18 mouse cellular contexts compared by ENCODE assay signal in genomic region chr15:59187566-59187965, GRCm38 (mm10).
A peak's percentile ranks its signal among the peaks of the same experiment; 100 is the strongest.
DNase-seq lines count a peak whose midpoint lies in the region; ATAC-seq and TF ChIP-seq lines count a peak whose summit lies in the region.
"Had no signal": no experiment of that assay in that cellular context is flagged by ENCODE, and none has a peak within 500 bp of the region (broad histone marks: within the 10 kb centered on the region; RNA-seq: fewer than 3 reads in every experiment).

No protein-coding gene starts in this region.

- no peak for DNase-seq in heart, embryonic 10.5 days (ENCODE audit: low spot score)
- DNase-seq in heart, postnatal 25 days (ENCODE audit: low spot score) = no peak
- DNase-seq in layer of hippocampus, adult 2 months (ENCODE audit: low spot score in 2 of 2) = no peak
- DNase-seq in layer of hippocampus, adult 9-10 months (ENCODE audit: low spot score) = no peak
- DNase-seq in midbrain, embryonic 10.5 days (ENCODE audit: low spot score) = no peak
- no peak for DNase-seq in midbrain, embryonic 14.5 days
- no peak for DNase-seq in right cerebral cortex, postnatal 14 days
- DNase-seq: adrenal gland, postnatal 14 days; cerebellum, adult 9-10 months; cerebellum, postnatal 25 days; gastrocnemius, adult 2 months; heart, postnatal 14 days had no signal

- no peak overlapping the region for H3K9ac ChIP-seq in midbrain, embryonic 14.5 days (replicated peaks; ENCODE audit: low read length)
- H3K9ac ChIP-seq: embryonic facial prominence, embryonic 13.5 days; forebrain, embryonic 13.5 days; heart, embryonic 15.5 days had no signal

- intact Hi-C loops in heart, postnatal 25 days (cut with DNase I) = no loop called here

- no peaks in the 10 kb centered on the region for H3K36me3 ChIP-seq in heart, embryonic 10.5 days
- no peaks in the 10 kb centered on the region for H3K36me3 ChIP-seq in midbrain, embryonic 10.5 days
- H3K36me3 ChIP-seq in midbrain, embryonic 14.5 days (ENCODE audit: control insufficient read depth, insufficient read depth, low read length) = no peaks in the 10 kb centered on the region
- H3K36me3 ChIP-seq: embryonic facial prominence, embryonic 13.5 days; heart, embryonic 15.5 days had no signal

- no peaks in the 10 kb centered on the region for H3K9me3 ChIP-seq in heart, embryonic 10.5 days
- H3K9me3 ChIP-seq in midbrain, embryonic 10.5 days (replicated peaks) = no peaks in the 10 kb centered on the region
- H3K9me3 ChIP-seq in midbrain, embryonic 14.5 days (ENCODE audit: control insufficient read depth, low read length) = no peaks in the 10 kb centered on the region
- H3K9me3 ChIP-seq: embryonic facial prominence, embryonic 13.5 days; forebrain, embryonic 13.5 days; heart, embryonic 15.5 days had no signal

- H3K4me3 ChIP-seq in heart, embryonic 10.5 days = no peak overlapping the region
- H3K4me3 ChIP-seq in layer of hippocampus, adult 2 months = no peak overlapping the region
- no peak overlapping the region for H3K4me3 ChIP-seq in midbrain, embryonic 10.5 days
- no peak overlapping the region for H3K4me3 ChIP-seq in midbrain, embryonic 14.5 days (replicated peaks; ENCODE audit: low read depth, low read length)
- H3K4me3 ChIP-seq: embryonic facial prominence, embryonic 13.5 days; forebrain, embryonic 13.5 days; gastrocnemius, adult 2 months; heart, embryonic 15.5 days had no signal

- H3K27ac ChIP-seq in heart, embryonic 10.5 days = peak overlapping the region; percentile 75
- H3K27ac ChIP-seq in layer of hippocampus, adult 2 months = 0 out of 2 replicates have a peak overlapping the region, but pooled peaks have one; percentile 1
- 0 out of 2 replicates have a peak overlapping the region, but pooled peaks have one; percentile 17 for H3K27ac ChIP-seq in midbrain, embryonic 10.5 days (replicated peaks)
- no peak overlapping the region for H3K27ac ChIP-seq in midbrain, embryonic 14.5 days (replicated peaks; ENCODE audit: low read depth, low read length)
- H3K27ac ChIP-seq: embryonic facial prominence, embryonic 13.5 days; forebrain, embryonic 13.5 days; gastrocnemius, adult 2 months had no signal

- H3K4me1 ChIP-seq in heart, embryonic 10.5 days = peaks cover 26% of the 10 kb centered on the region
- H3K4me1 ChIP-seq in midbrain, embryonic 10.5 days = peaks cover 10% of the 10 kb centered on the region
- H3K4me1 ChIP-seq in midbrain, embryonic 14.5 days (ENCODE audit: control insufficient read depth, insufficient read depth, low read length) = 0 out of 2 replicates have a peak, but pooled peaks cover 2% of the 10 kb centered on the region

- no peaks in the 10 kb centered on the region for H3K27me3 ChIP-seq in heart, embryonic 10.5 days (ENCODE audit: insufficient read depth, poor library complexity, severe bottlenecking)
- H3K27me3 ChIP-seq in midbrain, embryonic 10.5 days (ENCODE audit: low read depth, poor library complexity, severe bottlenecking) = no peaks in the 10 kb centered on the region
- no peaks in the 10 kb centered on the region for H3K27me3 ChIP-seq in midbrain, embryonic 14.5 days (ENCODE audit: control insufficient read depth, insufficient read depth, low read length)
- H3K27me3 ChIP-seq: CH12.LX; embryonic facial prominence, embryonic 13.5 days; forebrain, embryonic 13.5 days; heart, embryonic 15.5 days; Patski had no signal

- no peak overlapping the region for H3K4me2 ChIP-seq in midbrain, embryonic 14.5 days (ENCODE audit: low read length)
- H3K4me2 ChIP-seq: embryonic facial prominence, embryonic 13.5 days; forebrain, embryonic 13.5 days; heart, embryonic 15.5 days had no signal

- 63% methylated on average over 4 of the region's 4 CpGs for WGBS in heart, embryonic 10.5 days
- 79% methylated on average over 4 of the region's 4 CpGs for WGBS in midbrain, embryonic 10.5 days
- 74% methylated on average over 4 of the region's 4 CpGs for whole genome bisulfite sequencing in midbrain, embryonic 14.5 days

- no peak for TF ChIP-seq CTCF in layer of hippocampus, adult 2 months (conservative IDR thresholded peaks at IDR 0.05)

- ATAC-seq in midbrain, embryonic 14.5 days (ENCODE audit: low FRiP score, low TSS enrichment) = no peak
- ATAC-seq: activated CD4-positive, CD25-positive, alpha-beta regulatory T cell, adult 4 months; Patski had no signal
